Mouse (Mus musculus) olfactory bulb, adult 2 months (tissue): ENCODE data around the gene Kdm5c. TPM values are rescaled to one million over a fixed set of nuclear protein-coding genes. Genes with fewer than 3 reads are reported as not detected.
"Not testable (repeated sequence)": the region's sequence is repeated elsewhere in the genome, so short reads cannot be mapped to it uniquely, and the experiment has no call there.

Source experiments
- H3K27ac ChIP-seq: fragments of 200-500 bp; 2 replicates; pipeline ENCODE4 v1.5.1; 2012; ENCODE audit warnings: low read depth, low read length; ENCODE audit not compliant: insufficient read depth
- H3K4me1 ChIP-seq: fragments of 200-500 bp; 2 replicates; pipeline ENCODE4 v1.6.1; 2012; ENCODE audit warnings: low read length; ENCODE audit not compliant: control insufficient read depth, insufficient read depth
- H3K4me3 ChIP-seq: fragments of 200-500 bp; 2 replicates; pipeline ENCODE4 v1.5.1; 2012; ENCODE audit warnings: mild to moderate bottlenecking, low read depth, low read length, moderate library complexity; ENCODE audit not compliant: insufficient read depth
- CTCF ChIP-seq: fragments of 200-500 bp; IDR thresholded peaks from 2 replicates; pipeline ENCODE4 v1.5.1; 2012; ENCODE audit warnings: low read depth, mild to moderate bottlenecking, low read length, moderate library complexity; ENCODE audit not compliant: insufficient read depth
- POLR2A ChIP-seq: fragments of 200-500 bp; IDR thresholded peaks from 2 replicates; pipeline ENCODE4 v1.6.1; 2012; ENCODE audit warnings: mild to moderate bottlenecking, low read depth, low read length, moderate library complexity; ENCODE audit not compliant: insufficient read depth
- WGBS: fragments of 180-500 bp; shearing (Covaris S2); methylation state at CpG from one replicate; pipeline ENCODE4 v1.1.7; 2018; 5-methylcytosine and 5-hydroxymethylcytosine counted together
- polyA plus RNA-seq: library from polyadenylated mRNA; stranded (reverse); fragments of >200 nt; gene quantifications from 2 replicates; pipeline ENCODE4 v1.2.4, GENCODE M21; 2012; ENCODE audit warnings: low replicate concordance; ENCODE audit not compliant: missing spikeins, insufficient read depth, insufficient read length

Gene Kdm5c
- polyA plus RNA-seq, 1 experiment = not detected

- 91% methylated on average over 2 of the region's 2 CpGs for WGBS
- Histone ChIP-seq H3K27ac (no peak overlapping the region), H3K4me1 (no peaks in the 10 kb centered on the region), H3K4me3 (no peak overlapping the region)
- TF ChIP-seq POLR2A (no peak), CTCF (no peak)
These were observed 11.8 kb downstream of the Kdm5c start for GRCm38 (mm10) chrX:152244492-152245189.

- Histone ChIP-seq H3K27ac (no peak overlapping the region), H3K4me3 (no peak overlapping the region), H3K4me1 (peaks cover 5% of the 10 kb centered on the region; the same call in 1 of the 2 replicates)
- 86% methylated on average over 11 of the region's 11 CpGs for whole genome bisulfite sequencing
- TF ChIP-seq CTCF = no peak
- no peak for TF ChIP-seq POLR2A
These were observed 38.4 kb downstream of the Kdm5c start for GRCm38 (mm10) chrX:152271189-152271588.

GRCm38 (mm10) chrX:152279384-152279783, 46.6 kb downstream of the Kdm5c start:
- TF ChIP-seq POLR2A (no peak), CTCF (no peak)
- Histone ChIP-seq H3K4me1 (no peaks in the 10 kb centered on the region), H3K4me3 (no peak overlapping the region), H3K27ac (no peak overlapping the region)
- WGBS = 92% methylated on average over 6 of the region's 6 CpGs

- Histone ChIP-seq H3K4me3 (no peak overlapping the region), H3K4me1 (no peaks in the 10 kb centered on the region), H3K27ac (no peak overlapping the region)
- TF ChIP-seq CTCF (no peak), POLR2A (no peak)
- WGBS = 82% methylated on average over 3 of the region's 3 CpGs
These were observed 51.9 kb downstream of the Kdm5c start for GRCm38 (mm10) chrX:152284746-152285145.

GRCm38 (mm10) chrX:152287026-152287425, 54.2 kb downstream of the Kdm5c start:
- WGBS = 65% methylated on average over 1 of the region's 1 CpGs
- H3K4me1 ChIP-seq = not testable (repeated sequence)

GRCm38 (mm10) chrX:152306224-152306623, 73.4 kb downstream of the Kdm5c start:
- 66% methylated on average over 2 of the region's 2 CpGs for WGBS
- H3K27ac ChIP-seq = no peak overlapping the region
- TF ChIP-seq POLR2A (no peak), CTCF (no peak)
- no peaks in the 10 kb centered on the region for H3K4me1 ChIP-seq
- H3K4me3 ChIP-seq = no peak overlapping the region

More at GRCm38 (mm10) chrX:152287026-152287425, 54.2 kb downstream of the Kdm5c start:
- not testable (repeated sequence) for H3K4me3 ChIP-seq, H3K27ac ChIP-seq

- Histone ChIP-seq H3K27ac (no peak overlapping the region), H3K4me3 (no peak overlapping the region), H3K4me1 (no peaks in the 10 kb centered on the region)
- TF ChIP-seq POLR2A (no peak), CTCF (no peak)
These were observed 74.6 kb downstream of the Kdm5c start for GRCm38 (mm10) chrX:152307371-152307770.

GRCm38 (mm10) chrX:152307942-152308341, 75.1 kb downstream of the Kdm5c start:
- Histone ChIP-seq H3K27ac (no peak overlapping the region), H3K4me3 (no peak overlapping the region), H3K4me1 (no peaks in the 10 kb centered on the region)
- WGBS = 45% methylated on average over 2 of the region's 2 CpGs
- no peak for TF ChIP-seq POLR2A
- TF ChIP-seq CTCF = no peak

- Histone ChIP-seq H3K27ac (no peak overlapping the region), H3K4me1 (no peaks in the 10 kb centered on the region), H3K4me3 (no peak overlapping the region)
- 91% methylated on average over 4 of the region's 4 CpGs for WGBS
- TF ChIP-seq POLR2A = no peak
These were observed 87.7 kb downstream of the Kdm5c start for GRCm38 (mm10) chrX:152320535-152320934.

- Histone ChIP-seq H3K4me1 (no peaks in the 10 kb centered on the region), H3K27ac (no peak overlapping the region), H3K4me3 (no peak overlapping the region)
- TF ChIP-seq POLR2A (no peak), CTCF (no peak)
- 14% methylated on average over 2 of the region's 2 CpGs for WGBS
These were observed 90.0 kb downstream of the Kdm5c start for GRCm38 (mm10) chrX:152322776-152323175.
